Mouse (Mus musculus): ENCODE results near the gene Map3k11. TPM values are rescaled to one million over a fixed set of nuclear protein-coding genes. Genes with fewer than 3 reads are reported as not detected.
A peak's percentile ranks its signal among the peaks of the same experiment; 100 is the strongest.

Gene Map3k11
- polyA plus RNA-seq, 2 experiments: 20.7 to 30.1 TPM

DNA sequence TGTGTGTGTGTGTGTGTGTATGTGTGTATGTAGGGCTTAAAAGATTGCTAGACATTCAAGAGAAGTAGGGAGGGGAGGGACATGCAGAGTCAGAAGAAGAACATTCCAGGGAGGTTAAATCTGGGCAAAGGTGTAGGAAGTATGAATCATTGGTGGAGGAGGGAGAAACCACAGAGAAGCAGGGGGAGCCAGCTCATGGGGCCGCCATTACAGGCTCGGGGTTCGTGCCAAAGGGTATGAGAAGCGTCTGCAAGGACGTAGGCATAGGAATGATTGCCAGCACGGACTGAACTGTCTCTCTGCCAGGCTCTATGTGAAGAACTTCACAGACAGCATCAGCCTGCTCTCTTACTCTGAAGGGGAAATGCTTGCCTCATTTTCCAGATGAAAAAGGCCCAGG lies 60.9 kb downstream of the Map3k11 start:
- WGBS: 74% methylated on average over 6 of the region's 6 CpGs
- H3K36me3 ChIP-seq (ENCODE audit: control insufficient read depth, insufficient read depth, low read length): peaks cover 49% of the 10 kb centered on the region

GRCm38 (mm10) chr19:5750951-5751350 lies 62.4 kb downstream of the Map3k11 start:
- no peak overlapping the region for H3K4me3 ChIP-seq (replicated peaks; ENCODE audit: low read length)
- no peak overlapping the region for H3K4me2 ChIP-seq (replicated peaks; ENCODE audit: low read depth, low read length, severe bottlenecking)
- peaks cover 13% of the 10 kb centered on the region for H3K27me3 ChIP-seq (ENCODE audit: control insufficient read depth, insufficient read depth, low read length)
- DNase-seq (ENCODE audit: low spot score) (no peak), ATAC-seq (ENCODE audit: low FRiP score, low read depth) (no peak; the same call in 1 of the 2 replicates)
- peaks cover 5% of the 10 kb centered on the region for H3K4me1 ChIP-seq (ENCODE audit: control insufficient read depth, insufficient read depth, low read length)
- H3K36me3 ChIP-seq (ENCODE audit: control insufficient read depth, insufficient read depth, low read length): peaks cover 58% of the 10 kb centered on the region
- no peak for TF ChIP-seq POLR2A (IDR thresholded peaks at IDR 0.05; ENCODE audit: borderline replicate concordance, extremely low read depth, insufficient read depth, insufficient read length)
- 10% methylated on average over 22 of the region's 22 CpGs for WGBS
- no peak overlapping the region for H3K27ac ChIP-seq (replicated peaks; ENCODE audit: low read depth, low read length)
- no peak overlapping the region for H3K9ac ChIP-seq (ENCODE audit: low read depth, low read length, severe bottlenecking)
- no peaks in the 10 kb centered on the region for H3K9me3 ChIP-seq (ENCODE audit: control insufficient read depth, low read length)

More for the DNA sequence above, 60.9 kb downstream of the Map3k11 start:
- H3K9ac ChIP-seq (ENCODE audit: low read depth, low read length, severe bottlenecking): no peak overlapping the region
- H3K9me3 ChIP-seq (ENCODE audit: control insufficient read depth, low read length): no peaks in the 10 kb centered on the region
- peaks cover 18% of the 10 kb centered on the region for H3K4me1 ChIP-seq (ENCODE audit: control insufficient read depth, insufficient read depth, low read length)
- H3K4me3 ChIP-seq (replicated peaks; ENCODE audit: low read length): no peak overlapping the region
- no peak for TF ChIP-seq POLR2A (IDR thresholded peaks at IDR 0.05; ENCODE audit: borderline replicate concordance, extremely low read depth, insufficient read depth, insufficient read length)
- ATAC-seq (ENCODE audit: low FRiP score, low read depth): no peak
- no peak overlapping the region for H3K27ac ChIP-seq (replicated peaks; ENCODE audit: low read depth, low read length)
- H3K27me3 ChIP-seq (ENCODE audit: control insufficient read depth, insufficient read depth, low read length): peaks cover 18% of the 10 kb centered on the region
- H3K4me2 ChIP-seq (replicated peaks; ENCODE audit: low read depth, low read length, severe bottlenecking): no peak overlapping the region
- no peak for DNase-seq (ENCODE audit: low spot score)

GRCm38 (mm10) chr19:5751742-5752141 lies 63.2 kb downstream of the Map3k11 start:
- H3K4me2 ChIP-seq (replicated peaks; ENCODE audit: low read depth, low read length, severe bottlenecking): peak overlapping the region; percentile 1; the same call in 1 of the 2 replicates
- no peak for TF ChIP-seq POLR2A (IDR thresholded peaks at IDR 0.05; ENCODE audit: borderline replicate concordance, extremely low read depth, insufficient read depth, insufficient read length)
- no peaks in the 10 kb centered on the region for H3K9me3 ChIP-seq (ENCODE audit: control insufficient read depth, low read length)
- H3K36me3 ChIP-seq (ENCODE audit: control insufficient read depth, insufficient read depth, low read length): peaks cover 63% of the 10 kb centered on the region
- H3K27ac ChIP-seq (replicated peaks; ENCODE audit: low read depth, low read length): no peak overlapping the region
- DNase-seq (ENCODE audit: low spot score): no peak
- H3K4me3 ChIP-seq (replicated peaks; ENCODE audit: low read length): no peak overlapping the region
- ATAC-seq (ENCODE audit: low FRiP score, low read depth): no peak
- peaks cover 20% of the 10 kb centered on the region for H3K27me3 ChIP-seq (ENCODE audit: control insufficient read depth, insufficient read depth, low read length)
- H3K9ac ChIP-seq (ENCODE audit: low read depth, low read length, severe bottlenecking): no peak overlapping the region
- WGBS: 13% methylated on average over 18 of the region's 20 CpGs
- H3K4me1 ChIP-seq (ENCODE audit: control insufficient read depth, insufficient read depth, low read length): peaks cover 7% of the 10 kb centered on the region; the same call in 1 of the 2 replicates

Small RNA genes lying within 50 kb of the gene (microRNA-seq; reads per million reads assigned to microRNA genes)
- gene Mir6987: not detected

Other genes starting within 250 kb of the Map3k11 start
- 0.06 and 0.09 TPM in 2 replicates for gene Fosl1, start 241.2 kb upstream of the Map3k11 start, polyA plus RNA-seq (2012; rRNA removed)
- gene Fosl1, start 241.2 kb upstream of the Map3k11 start, polyA plus RNA-seq (2014; fragmentation: Nextera tagmentation; extraction: Ambion mirVana): not detected in 2 replicates
- gene Ccdc85b, start 230.8 kb upstream of the Map3k11 start, polyA plus RNA-seq (2012; rRNA removed): 6.6 and 6.9 TPM in 2 replicates
- gene Ccdc85b, start 230.8 kb upstream of the Map3k11 start, polyA plus RNA-seq (2014; fragmentation: Nextera tagmentation; extraction: Ambion mirVana): 6.5 and 7.0 TPM in 2 replicates
- gene Fibp, start 228.1 kb upstream of the Map3k11 start, polyA plus RNA-seq (2012; rRNA removed): 139 and 171 TPM in 2 replicates
- gene Fibp, start 228.1 kb upstream of the Map3k11 start, polyA plus RNA-seq (2014; fragmentation: Nextera tagmentation; extraction: Ambion mirVana): 113 and 118 TPM in 2 replicates
- gene Ctsw, start 220.2 kb upstream of the Map3k11 start, polyA plus RNA-seq (2012; rRNA removed): 0.33 and 0.56 TPM in 2 replicates
- gene Ctsw, start 220.2 kb upstream of the Map3k11 start, polyA plus RNA-seq (2014; fragmentation: Nextera tagmentation; extraction: Ambion mirVana): 0.96 and 1.2 TPM in 2 replicates
- 239 and 314 TPM in 2 replicates for gene Efemp2, start 214.8 kb upstream of the Map3k11 start, polyA plus RNA-seq (2012; rRNA removed)
- gene Efemp2, start 214.8 kb upstream of the Map3k11 start, polyA plus RNA-seq (2014; fragmentation: Nextera tagmentation; extraction: Ambion mirVana): 193 and 202 TPM in 2 replicates
- gene Mus81, start 200.3 kb upstream of the Map3k11 start, polyA plus RNA-seq (2012; rRNA removed): 40.8 and 53.5 TPM in 2 replicates
- gene Mus81, start 200.3 kb upstream of the Map3k11 start, polyA plus RNA-seq (2014; fragmentation: Nextera tagmentation; extraction: Ambion mirVana): 33.9 and 38.7 TPM in 2 replicates
- 913 and 966 TPM in 2 replicates for gene Cfl1, start 198.3 kb upstream of the Map3k11 start, polyA plus RNA-seq (2012; rRNA removed)
- 2,572 and 2,655 TPM in 2 replicates for gene Cfl1, start 198.3 kb upstream of the Map3k11 start, polyA plus RNA-seq (2014; fragmentation: Nextera tagmentation; extraction: Ambion mirVana)
- 2.4 and 3.1 TPM in 2 replicates for gene 1700020D05Rik, start 185.0 kb upstream of the Map3k11 start, polyA plus RNA-seq (2012; rRNA removed)
- gene 1700020D05Rik, start 185.0 kb upstream of the Map3k11 start, polyA plus RNA-seq (2014; fragmentation: Nextera tagmentation; extraction: Ambion mirVana): not detected in 2 replicates
- gene Snx32, start 178.2 kb upstream of the Map3k11 start, polyA plus RNA-seq (2012; rRNA removed): 23.6 and 26.0 TPM in 2 replicates
- 9.6 and 10.5 TPM in 2 replicates for gene Snx32, start 178.2 kb upstream of the Map3k11 start, polyA plus RNA-seq (2014; fragmentation: Nextera tagmentation; extraction: Ambion mirVana)
- 5.6 and 7.2 TPM in 2 replicates for gene Ovol1, start 128.1 kb upstream of the Map3k11 start, polyA plus RNA-seq (2012; rRNA removed)
- 9.9 and 12.8 TPM in 2 replicates for gene Ovol1, start 128.1 kb upstream of the Map3k11 start, polyA plus RNA-seq (2014; fragmentation: Nextera tagmentation; extraction: Ambion mirVana)
- gene Ap5b1, start 120.7 kb upstream of the Map3k11 start, polyA plus RNA-seq (2012; rRNA removed): 2.6 and 3.5 TPM in 2 replicates
- 3.1 and 3.7 TPM in 2 replicates for gene Ap5b1, start 120.7 kb upstream of the Map3k11 start, polyA plus RNA-seq (2014; fragmentation: Nextera tagmentation; extraction: Ambion mirVana)
- gene Rnaseh2c, start 86.9 kb upstream of the Map3k11 start, polyA plus RNA-seq (2012; rRNA removed): 101 and 103 TPM in 2 replicates
- gene Rnaseh2c, start 86.9 kb upstream of the Map3k11 start, polyA plus RNA-seq (2014; fragmentation: Nextera tagmentation; extraction: Ambion mirVana): 95.5 and 107 TPM in 2 replicates
- gene Kat5, start 78.5 kb upstream of the Map3k11 start, polyA plus RNA-seq (2012; rRNA removed): 115 and 127 TPM in 2 replicates
- 27.4 and 34.6 TPM in 2 replicates for gene Kat5, start 78.5 kb upstream of the Map3k11 start, polyA plus RNA-seq (2014; fragmentation: Nextera tagmentation; extraction: Ambion mirVana)
- gene Rela, start 51.3 kb upstream of the Map3k11 start, polyA plus RNA-seq (2012; rRNA removed): 59.8 and 88.7 TPM in 2 replicates
- gene Rela, start 51.3 kb upstream of the Map3k11 start, polyA plus RNA-seq (2014; fragmentation: Nextera tagmentation; extraction: Ambion mirVana): 54.8 and 57.2 TPM in 2 replicates
- 62.5 and 86.0 TPM in 2 replicates for gene Sipa1, start 25.0 kb upstream of the Map3k11 start, polyA plus RNA-seq (2012; rRNA removed)
- gene Sipa1, start 25.0 kb upstream of the Map3k11 start, polyA plus RNA-seq (2014; fragmentation: Nextera tagmentation; extraction: Ambion mirVana): 27.9 and 29.1 TPM in 2 replicates
- gene Pcnx3, start 166 bp downstream of the Map3k11 start, polyA plus RNA-seq (2012; rRNA removed): 101 and 160 TPM in 2 replicates
- gene Pcnx3, start 166 bp downstream of the Map3k11 start, polyA plus RNA-seq (2014; fragmentation: Nextera tagmentation; extraction: Ambion mirVana): 31.8 and 32.3 TPM in 2 replicates
- gene Kcnk7, start 15.6 kb downstream of the Map3k11 start, polyA plus RNA-seq (2012; rRNA removed): 0.41 and 0.63 TPM in 2 replicates
- gene Kcnk7, start 15.6 kb downstream of the Map3k11 start, polyA plus RNA-seq (2014; fragmentation: Nextera tagmentation; extraction: Ambion mirVana): 0.65 and 0.81 TPM in 2 replicates
- gene Ehbp1l1, start 37.6 kb downstream of the Map3k11 start, polyA plus RNA-seq (2012; rRNA removed): 51.0 and 51.1 TPM in 2 replicates
- 20.0 and 25.4 TPM in 2 replicates for gene Ehbp1l1, start 37.6 kb downstream of the Map3k11 start, polyA plus RNA-seq (2014; fragmentation: Nextera tagmentation; extraction: Ambion mirVana)
- gene Fam89b, start 40.9 kb downstream of the Map3k11 start, polyA plus RNA-seq (2012; rRNA removed): 169 and 253 TPM in 2 replicates
- 125 TPM in 2 replicates for gene Fam89b, start 40.9 kb downstream of the Map3k11 start, polyA plus RNA-seq (2014; fragmentation: Nextera tagmentation; extraction: Ambion mirVana)
- 341 and 441 TPM in 2 replicates for gene Ltbp3, start 52.2 kb downstream of the Map3k11 start, polyA plus RNA-seq (2012; rRNA removed)
- 99.8 and 103 TPM in 2 replicates for gene Ltbp3, start 52.2 kb downstream of the Map3k11 start, polyA plus RNA-seq (2014; fragmentation: Nextera tagmentation; extraction: Ambion mirVana)
- gene Scyl1, start 82.7 kb downstream of the Map3k11 start, polyA plus RNA-seq (2012; rRNA removed): 152 and 186 TPM in 2 replicates
- 78.4 and 81.1 TPM in 2 replicates for gene Scyl1, start 82.7 kb downstream of the Map3k11 start, polyA plus RNA-seq (2014; fragmentation: Nextera tagmentation; extraction: Ambion mirVana)
- gene Frmd8, start 186.5 kb downstream of the Map3k11 start, polyA plus RNA-seq (2012; rRNA removed): 22.7 and 30.1 TPM in 2 replicates
- 22.6 and 22.7 TPM in 2 replicates for gene Frmd8, start 186.5 kb downstream of the Map3k11 start, polyA plus RNA-seq (2014; fragmentation: Nextera tagmentation; extraction: Ambion mirVana)
- gene Slc25a45, start 189.1 kb downstream of the Map3k11 start, polyA plus RNA-seq (2012; rRNA removed): 6.2 and 6.3 TPM in 2 replicates
- gene Slc25a45, start 189.1 kb downstream of the Map3k11 start, polyA plus RNA-seq (2014; fragmentation: Nextera tagmentation; extraction: Ambion mirVana): 2.5 and 3.0 TPM in 2 replicates
- gene Tigd3, start 205.4 kb downstream of the Map3k11 start, polyA plus RNA-seq (2012; rRNA removed): 4.8 TPM in 2 replicates
- gene Tigd3, start 205.4 kb downstream of the Map3k11 start, polyA plus RNA-seq (2014; fragmentation: Nextera tagmentation; extraction: Ambion mirVana): 1.7 and 2.0 TPM in 2 replicates
- gene Dpf2, start 224.3 kb downstream of the Map3k11 start, polyA plus RNA-seq (2012; rRNA removed): 179 and 199 TPM in 2 replicates
- 143 and 147 TPM in 2 replicates for gene Dpf2, start 224.3 kb downstream of the Map3k11 start, polyA plus RNA-seq (2014; fragmentation: Nextera tagmentation; extraction: Ambion mirVana)
- 9.7 and 10.0 TPM in 2 replicates for gene Cdc42ep2, start 236.1 kb downstream of the Map3k11 start, polyA plus RNA-seq (2012; rRNA removed)
- 6.5 and 8.0 TPM in 2 replicates for gene Cdc42ep2, start 236.1 kb downstream of the Map3k11 start, polyA plus RNA-seq (2014; fragmentation: Nextera tagmentation; extraction: Ambion mirVana)

Data from limb, embryonic 14.5 days (tissue).